Mouse (Mus musculus): Measurements from ENCODE around the gene Erp29. TPM values are rescaled to one million over a fixed set of nuclear protein-coding genes. Genes with fewer than 3 reads are reported as not detected.

Erp29 gene
- polyA plus RNA-seq, 1 experiment from 2014 or later: 143 TPM

DNA sequence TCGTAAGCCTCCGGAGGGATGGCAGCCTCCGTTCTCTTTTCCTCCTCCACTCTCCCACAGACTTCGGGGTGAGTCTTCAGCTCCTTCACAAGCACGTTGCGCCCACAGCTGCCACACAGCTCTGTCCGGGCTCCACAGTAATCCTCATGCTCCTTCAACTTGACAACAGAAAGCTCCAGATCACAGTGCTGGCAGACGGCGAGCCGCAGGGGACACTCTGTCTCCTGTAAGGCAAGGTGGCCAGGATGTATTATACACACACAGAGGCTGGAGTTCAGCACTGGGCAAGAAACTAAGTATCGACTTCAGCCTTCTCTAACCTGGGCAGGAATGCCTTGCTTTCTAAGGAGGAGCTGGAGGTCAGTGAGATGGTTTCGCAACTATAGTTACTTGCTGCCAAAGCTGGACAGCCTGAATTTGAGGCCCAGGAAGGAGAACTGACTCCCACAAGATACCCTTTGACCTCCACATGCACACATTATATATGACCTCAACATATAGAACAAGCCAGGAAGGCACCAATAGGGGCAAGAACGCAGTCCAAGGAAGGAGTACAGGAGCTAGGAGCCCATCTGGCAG is 73.5 kb downstream of the Erp29 start:
- DNase-seq (ENCODE audit: low spot score): no peak
- ATAC-seq (ENCODE audit: low FRiP score, low TSS enrichment): no peak
- 83% methylated on average over 13 of the region's 13 CpGs for WGBS
- no peak overlapping the region for H3K4me3 ChIP-seq (ENCODE audit: low read depth, low read length)
- H3K9ac ChIP-seq (ENCODE audit: low read length): no peak overlapping the region
- H3K4me1 ChIP-seq (replicated peaks; ENCODE audit: control insufficient read depth, insufficient read depth): peaks cover 3% of the 10 kb centered on the region; the same call in 1 of the 2 replicates
- TF ChIP-seq CTCF (IDR thresholded peaks at IDR 0.05; ENCODE audit: low read depth): no peak
- no peak for TF ChIP-seq EP300 (optimal IDR thresholded peaks at IDR 0.05)
- peaks cover 41% of the 10 kb centered on the region for H3K36me3 ChIP-seq (ENCODE audit: control insufficient read depth, insufficient read depth, low read length)
- no peak overlapping the region for H3K4me2 ChIP-seq (replicated peaks; ENCODE audit: low read depth)
- no peak overlapping the region for H3K27ac ChIP-seq (replicated peaks)
- H3K27me3 ChIP-seq (ENCODE audit: control insufficient read depth, insufficient read depth, low read length): no peaks in the 10 kb centered on the region
- H3K9me3 ChIP-seq (ENCODE audit: control insufficient read depth, low read length): no peaks in the 10 kb centered on the region

Other genes starting within 250 kb of the Erp29 start
- 453 and 464 TPM in 2 replicates for gene Rpl6, start 248.0 kb downstream of the Erp29 start, polyA plus RNA-seq (2015; fragmentation: Nextera tagmentation; extraction: Ambion mirVana)
- 1.7 TPM in 2 replicates for gene Hectd4, start 232.3 kb downstream of the Erp29 start, polyA plus RNA-seq (2015; fragmentation: Nextera tagmentation; extraction: Ambion mirVana)
- 57.2 and 61.2 TPM in 2 replicates for gene Trafd1, start 66.9 kb downstream of the Erp29 start, polyA plus RNA-seq (2015; fragmentation: Nextera tagmentation; extraction: Ambion mirVana)
- 21.6 and 22.0 TPM in 2 replicates for gene Naa25, start 54.6 kb downstream of the Erp29 start, polyA plus RNA-seq (2015; fragmentation: Nextera tagmentation; extraction: Ambion mirVana)
- gene Tmem116, start 613 bp downstream of the Erp29 start, polyA plus RNA-seq (2015; fragmentation: Nextera tagmentation; extraction: Ambion mirVana): 4.5 and 4.8 TPM in 2 replicates
- gene Adam1b, start 50.9 kb upstream of the Erp29 start, polyA plus RNA-seq (2015; fragmentation: Nextera tagmentation; extraction: Ambion mirVana): not detected in 2 replicates
- gene Adam1a, start 93.0 kb upstream of the Erp29 start, polyA plus RNA-seq (2015; fragmentation: Nextera tagmentation; extraction: Ambion mirVana): 0.50 and 0.56 TPM in 2 replicates
- gene Gm42878, start 93.0 kb upstream of the Erp29 start, polyA plus RNA-seq (2015; fragmentation: Nextera tagmentation; extraction: Ambion mirVana): not detected in 2 replicates
- gene Mapkapk5, start 93.4 kb upstream of the Erp29 start, polyA plus RNA-seq (2015; fragmentation: Nextera tagmentation; extraction: Ambion mirVana): 25.0 and 28.6 TPM in 2 replicates
- gene Aldh2, start 141.3 kb upstream of the Erp29 start, polyA plus RNA-seq (2015; fragmentation: Nextera tagmentation; extraction: Ambion mirVana): 136 and 145 TPM in 2 replicates
- gene Acad12, start 166.4 kb upstream of the Erp29 start, polyA plus RNA-seq (2015; fragmentation: Nextera tagmentation; extraction: Ambion mirVana): 2.3 and 2.6 TPM in 2 replicates
- gene Acad10, start 208.0 kb upstream of the Erp29 start, polyA plus RNA-seq (2015; fragmentation: Nextera tagmentation; extraction: Ambion mirVana): 3.0 and 4.0 TPM in 2 replicates
- gene Brap, start 208.1 kb upstream of the Erp29 start, polyA plus RNA-seq (2015; fragmentation: Nextera tagmentation; extraction: Ambion mirVana): 32.2 and 32.5 TPM in 2 replicates

Data from stomach, postnatal 0 days (tissue).